Mouse (Mus musculus): ENCODE data around the gene Psmd3. TPM values are rescaled to one million over a fixed set of nuclear protein-coding genes. Genes with fewer than 3 reads are reported as not detected.
"Not testable (repeated sequence)": the region's sequence is repeated elsewhere in the genome, so short reads cannot be mapped to it uniquely, and the experiment has no call there.

Gene Psmd3
- polyA plus RNA-seq, 1 experiment = 186 TPM

DNA sequence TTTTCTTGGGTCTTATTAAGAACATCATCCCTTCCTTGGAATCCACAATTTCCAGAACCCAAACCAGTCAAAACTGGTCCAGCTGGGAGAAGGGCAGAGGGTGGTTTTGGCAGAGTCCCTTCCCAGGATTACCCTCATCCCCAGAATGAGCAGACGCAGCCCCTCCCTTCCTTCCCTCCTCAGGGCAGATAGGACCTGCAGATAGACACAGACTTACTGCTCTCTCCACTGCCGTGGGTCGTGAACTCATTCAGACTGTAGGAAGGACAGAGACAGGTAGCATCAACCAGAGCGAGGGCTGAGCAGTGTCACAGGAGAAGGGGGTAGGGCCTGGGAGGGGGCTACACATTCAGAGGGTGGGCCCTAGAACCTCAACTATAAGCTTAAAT is 28.7 kb downstream of the Psmd3 start:
- no peak for DNase-seq (ENCODE audit: low read depth, low spot score)
- WGBS = 70% methylated on average over 4 of the region's 4 CpGs

DNA sequence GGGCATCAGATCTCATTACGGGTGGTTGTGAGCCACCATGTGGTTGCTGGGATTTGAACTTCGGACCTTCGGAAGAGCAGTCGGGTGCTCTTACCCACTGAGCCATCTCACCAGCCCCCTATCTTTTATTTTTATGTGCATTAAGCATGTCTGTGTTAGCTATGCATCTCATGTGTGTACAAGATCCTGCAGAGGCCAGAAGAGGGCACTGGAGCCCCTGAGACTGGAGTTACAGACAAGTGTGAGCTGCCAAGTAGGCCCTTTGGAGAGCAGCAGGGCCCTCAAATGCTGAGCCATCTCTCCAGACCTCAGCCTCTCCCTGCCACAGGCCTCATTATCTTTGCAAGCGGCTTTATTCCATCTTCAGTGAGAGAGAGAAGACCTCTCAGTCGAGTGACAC is 29.7 kb downstream of the Psmd3 start:
- not testable (repeated sequence) for DNase-seq (ENCODE audit: low read depth, low spot score)

DNA sequence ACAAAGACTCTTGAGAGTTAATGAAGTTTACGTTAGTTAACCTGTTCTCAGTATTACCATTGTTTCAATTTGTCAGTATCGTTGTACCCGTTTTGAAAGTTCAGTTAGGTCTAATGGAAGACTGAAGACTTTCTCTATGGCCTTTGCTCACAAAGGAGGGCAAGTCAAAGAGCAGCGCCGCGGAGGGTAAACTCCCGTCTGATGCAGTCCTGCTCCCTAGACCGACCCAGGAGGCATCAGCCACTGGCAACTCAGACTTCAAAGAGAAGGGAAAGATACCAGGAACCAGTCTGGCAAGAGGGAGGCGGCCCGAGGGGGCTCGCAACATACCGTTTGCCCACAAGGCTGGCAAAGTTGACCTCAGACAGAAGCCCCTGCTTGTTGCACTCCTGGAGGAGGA is 31.3 kb downstream of the Psmd3 start:
- WGBS = 80% methylated on average over 12 of the region's 12 CpGs
- no peak for DNase-seq (ENCODE audit: low read depth, low spot score)

More for the DNA sequence above, 29.7 kb downstream of the Psmd3 start:
- WGBS = 80% methylated on average over 6 of the region's 6 CpGs

DNA sequence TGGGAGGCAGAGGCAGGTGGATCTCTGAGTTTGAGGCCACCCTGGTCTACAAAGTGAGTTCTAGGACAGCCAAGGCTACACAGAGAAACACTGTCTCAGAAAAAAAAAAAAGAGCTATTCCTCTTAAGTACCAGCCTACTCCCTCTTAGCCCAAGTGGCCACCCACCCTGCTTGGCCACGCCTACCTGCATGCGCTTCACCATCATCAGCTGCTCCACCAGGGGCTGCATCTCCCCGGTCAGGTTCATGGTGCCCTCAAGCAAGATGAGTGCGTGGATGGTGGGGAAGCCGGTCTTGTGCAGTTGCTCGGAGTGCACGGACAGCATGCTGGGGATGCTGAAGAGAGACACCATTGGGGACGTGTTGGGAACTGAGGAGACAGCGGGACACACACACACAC is 33.6 kb downstream of the Psmd3 start:
- WGBS = 94% methylated on average over 9 of the region's 9 CpGs

DNA sequence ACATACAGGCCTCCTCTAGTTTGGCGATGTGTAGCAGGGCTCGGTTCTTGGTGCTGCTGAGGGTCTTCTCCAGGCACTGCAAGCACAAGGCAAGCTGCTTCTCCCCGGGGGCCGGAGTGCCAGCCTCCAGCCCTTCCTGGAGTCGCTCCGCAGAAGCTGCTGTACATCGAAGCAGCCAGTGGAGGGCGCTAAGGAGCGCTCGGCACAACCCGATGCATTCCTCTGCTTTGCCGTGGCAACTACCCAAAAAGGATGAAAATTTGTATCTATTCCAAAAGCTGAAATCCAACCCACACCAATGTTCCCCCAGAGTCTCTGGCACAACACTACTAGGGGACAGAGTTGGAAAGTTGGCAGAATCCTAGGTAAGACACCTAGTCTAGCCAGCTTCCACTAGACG is 35.5 kb downstream of the Psmd3 start:
- WGBS = 18% methylated on average over 13 of the region's 13 CpGs
- no peak for DNase-seq (ENCODE audit: low read depth, low spot score)

More for the DNA sequence above, 33.6 kb downstream of the Psmd3 start:
- DNase-seq (ENCODE audit: low read depth, low spot score) = no peak

DNA sequence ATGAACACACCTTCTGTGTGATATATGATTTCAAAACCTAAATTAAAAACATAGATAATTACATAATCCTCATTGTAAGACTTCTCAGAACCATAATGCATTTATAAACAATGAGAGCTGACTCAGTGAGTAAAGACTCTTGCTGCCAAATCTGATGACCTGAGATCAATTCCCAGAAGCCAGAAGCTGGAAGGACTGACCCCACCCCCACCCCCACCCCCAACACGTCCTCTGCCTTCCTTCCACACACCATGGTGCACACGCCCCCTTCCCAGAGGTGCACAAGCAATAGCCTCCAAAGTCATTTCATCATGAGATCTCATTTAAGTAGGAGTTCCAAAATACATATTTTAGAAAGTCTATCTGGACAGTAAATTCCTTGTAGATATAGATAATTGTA is 38.4 kb downstream of the Psmd3 start:
- DNase-seq (ENCODE audit: low read depth, low spot score) = no peak
- WGBS = 83% methylated on average over 2 of the region's 2 CpGs

DNA sequence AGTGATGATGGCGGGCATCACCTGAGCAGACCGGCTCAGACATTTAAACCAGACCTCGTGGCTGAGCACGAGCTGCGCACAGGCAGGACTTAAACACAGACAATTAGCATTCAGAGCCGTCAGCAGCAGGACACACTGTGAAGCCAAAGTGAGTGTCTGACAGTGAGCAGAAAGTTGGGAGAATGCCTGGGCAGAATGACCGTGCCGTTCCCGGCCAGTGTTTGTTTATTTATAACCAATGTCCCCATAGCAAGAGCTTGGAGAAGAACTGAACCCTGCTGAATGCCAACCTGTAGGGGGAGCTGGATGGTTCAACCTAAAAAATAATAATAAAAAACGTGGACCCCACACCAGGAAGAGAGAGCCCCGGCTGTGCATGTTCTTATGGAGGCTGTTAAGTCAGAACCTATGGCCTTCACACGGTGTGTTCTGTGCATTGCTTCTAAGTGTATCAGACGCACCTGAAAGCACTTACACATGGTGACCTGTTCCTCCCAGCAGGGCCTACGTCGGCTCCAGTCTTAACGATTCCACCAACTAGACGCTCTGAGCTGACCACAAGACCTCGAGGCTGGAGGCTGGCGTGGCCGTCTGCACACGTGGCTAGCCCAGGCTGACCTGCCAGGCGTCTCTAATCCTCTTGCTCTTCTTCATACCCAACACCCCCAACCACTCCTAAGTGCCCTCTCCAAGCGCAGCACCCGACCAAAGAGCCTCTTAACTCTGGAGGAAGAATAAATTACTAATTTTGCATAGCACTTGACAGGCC is 39.3 kb downstream of the Psmd3 start:
- 53% methylated on average over 24 of the region's 24 CpGs for WGBS
- no peak for DNase-seq (ENCODE audit: low read depth, low spot score)

DNA sequence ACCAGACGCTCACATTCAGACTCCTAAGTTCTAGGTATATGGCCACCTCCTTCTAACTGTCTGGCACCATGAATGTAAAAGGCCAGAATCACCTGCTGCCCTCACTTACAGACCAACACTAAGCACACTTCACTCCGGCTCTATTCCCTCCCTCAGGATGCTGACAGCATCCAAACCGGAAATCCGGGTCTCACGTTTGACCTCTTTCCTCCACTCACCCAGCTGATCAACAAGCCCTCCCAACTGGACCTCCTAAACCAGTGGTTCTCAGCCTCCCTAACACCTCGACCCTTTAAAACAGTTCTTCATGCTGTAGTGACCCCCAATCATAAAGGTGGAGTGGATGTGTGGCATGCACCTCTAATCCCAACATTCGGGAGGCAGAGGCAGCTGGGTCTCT is 40.7 kb downstream of the Psmd3 start:
- no peak for DNase-seq (ENCODE audit: low read depth, low spot score)
- whole genome bisulfite sequencing = 75% methylated on average over 7 of the region's 7 CpGs

DNA sequence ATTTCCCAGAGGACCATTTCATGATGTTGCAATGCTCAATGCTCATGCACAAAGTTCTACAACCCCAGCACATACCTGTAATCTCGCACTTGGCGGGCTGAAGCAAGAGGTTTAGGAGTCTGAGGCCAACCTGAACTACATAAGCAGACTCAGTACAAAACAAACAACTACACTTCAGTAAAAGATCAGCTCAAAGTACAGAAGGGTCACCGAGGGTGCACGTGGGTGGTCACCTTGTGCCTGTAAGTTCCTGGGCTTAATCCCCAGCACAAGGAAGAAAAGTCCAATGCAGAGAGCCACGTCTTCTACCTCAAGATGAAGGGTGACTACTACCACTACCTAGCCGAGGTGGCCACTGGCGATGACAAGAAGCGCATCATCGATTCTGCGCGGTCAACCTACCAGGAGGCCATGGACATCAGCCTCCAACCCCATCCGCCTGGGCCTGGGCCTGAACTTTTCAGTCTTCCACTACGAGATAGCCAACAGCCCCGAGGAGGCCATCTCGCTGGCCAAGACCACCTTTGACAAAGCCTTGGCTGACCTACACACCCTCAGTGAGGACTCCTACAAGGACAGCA is 43.7 kb downstream of the Psmd3 start:
- WGBS = 92% methylated on average over 15 of the region's 15 CpGs
- DNase-seq (ENCODE audit: low read depth, low spot score) = no peak

DNA sequence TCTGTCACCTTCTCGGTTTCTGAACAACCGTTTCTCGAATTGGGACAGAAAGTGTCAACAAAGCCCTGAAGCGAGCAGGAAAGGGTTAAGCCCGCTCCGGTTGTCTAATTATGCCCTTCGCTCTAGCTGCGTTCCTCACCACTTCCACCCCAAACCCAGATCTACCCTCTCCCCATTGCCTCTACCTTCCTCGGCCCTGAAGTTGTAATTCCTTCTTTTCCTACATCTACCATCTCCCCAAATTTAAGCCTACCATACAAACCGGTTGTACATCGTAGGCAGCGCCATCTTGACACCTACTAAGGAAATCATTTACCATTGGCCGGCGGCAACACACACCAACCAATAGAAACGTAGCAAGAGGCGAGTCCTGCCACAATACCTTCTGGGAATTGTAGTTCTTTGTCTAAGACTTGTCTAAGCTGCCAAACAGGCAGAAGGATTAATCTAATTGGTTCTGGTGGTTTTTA is 46.8 kb downstream of the Psmd3 start, which contains the start of gene Med24:
TSS of gene Med24 (minus strand) at position 317 of the 470 bp plus-strand sequence.
- WGBS = under 1% methylated on average over 16 of the region's 16 CpGs

DNA sequence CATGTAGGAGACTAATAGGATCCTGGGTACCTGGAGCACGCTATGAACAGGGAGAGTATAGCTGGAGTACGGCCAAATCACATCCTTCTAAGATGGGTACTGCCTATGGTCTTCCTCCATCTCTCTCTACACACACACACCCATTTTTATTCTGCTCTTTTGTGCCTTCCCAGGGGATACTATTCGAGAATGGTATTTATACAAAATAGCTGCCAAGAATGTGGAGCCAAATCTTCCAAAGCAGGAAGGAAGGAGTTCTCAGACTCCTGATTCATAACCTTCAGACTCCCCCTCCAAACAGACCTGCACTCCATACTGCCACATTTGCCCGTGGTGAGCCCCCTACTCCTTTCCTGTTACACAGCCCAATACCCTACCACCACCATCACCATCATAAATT is 48.4 kb downstream of the Psmd3 start:
- WGBS = 58% methylated on average over 4 of the region's 4 CpGs

More for the DNA sequence above, 46.8 kb downstream of the Psmd3 start, which contains the start of gene Med24:
- no peak for DNase-seq (ENCODE audit: low read depth, low spot score)

DNA sequence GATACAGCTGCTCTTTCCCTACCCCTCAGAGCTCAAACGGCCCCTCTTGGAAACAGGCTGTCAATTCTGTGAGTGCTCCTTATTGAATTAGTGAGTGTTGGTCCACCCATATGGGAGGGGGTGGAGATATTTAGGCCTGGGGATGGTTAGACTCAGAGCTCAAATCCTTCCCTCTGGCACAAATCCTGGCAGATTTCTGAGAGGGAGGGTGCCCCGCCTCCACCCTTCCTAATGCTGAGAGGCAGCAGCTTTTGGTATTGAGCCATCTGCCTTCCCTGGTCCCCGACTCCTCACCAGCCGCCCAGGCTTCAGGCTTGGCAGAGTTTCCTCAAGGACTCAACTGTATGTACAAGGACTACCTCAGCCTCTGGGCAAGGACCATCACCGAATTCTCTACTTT is 48.8 kb downstream of the Psmd3 start:
- 37% methylated on average over 5 of the region's 5 CpGs for WGBS
- no peak for DNase-seq (ENCODE audit: low read depth, low spot score)

More for the DNA sequence above, 48.4 kb downstream of the Psmd3 start:
- DNase-seq (ENCODE audit: low read depth, low spot score) = no peak

DNA sequence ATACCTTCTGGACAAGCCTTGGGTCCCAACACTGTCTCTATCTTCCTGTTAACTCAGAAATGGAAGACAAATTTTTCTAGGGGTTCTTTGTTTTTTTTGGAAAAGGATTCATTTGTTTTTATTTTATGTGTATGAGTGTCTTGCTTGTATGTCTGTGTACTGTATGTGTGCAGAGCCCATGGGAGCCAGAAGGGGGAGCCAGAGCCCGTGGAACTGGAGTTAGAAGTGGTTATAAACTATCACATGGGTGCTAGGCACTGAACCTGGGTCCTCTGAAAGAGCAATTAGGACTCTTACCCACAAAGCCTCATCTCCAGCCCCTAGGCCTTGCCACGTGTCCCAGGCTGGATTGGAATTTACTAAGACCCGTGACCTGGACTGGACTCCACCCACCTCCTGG is 51.7 kb downstream of the Psmd3 start:
- WGBS = 76% methylated on average over 3 of the region's 3 CpGs
- no peak for DNase-seq (ENCODE audit: low read depth, low spot score)

DNA sequence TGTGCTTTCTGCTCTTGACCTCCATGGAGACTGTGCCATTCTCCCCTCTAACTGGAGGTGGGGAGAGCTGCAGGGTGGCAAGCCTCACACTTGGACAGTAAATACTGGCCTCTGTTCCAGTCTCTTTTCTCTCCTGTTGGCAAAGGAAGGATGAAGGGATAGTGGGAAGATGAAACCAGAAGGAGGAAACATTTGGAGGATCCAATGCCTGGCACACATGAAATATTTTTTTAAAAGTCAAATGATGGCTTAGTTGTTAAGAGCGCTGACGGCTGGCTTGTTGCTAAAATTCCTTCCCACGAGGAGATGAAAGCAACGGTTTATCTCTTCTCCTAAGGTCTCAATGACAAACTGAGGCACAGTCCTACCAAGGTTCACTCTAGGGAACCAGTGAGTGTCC is 52.8 kb downstream of the Psmd3 start:
- WGBS = 93% methylated on average over 4 of the region's 4 CpGs
- DNase-seq (ENCODE audit: low read depth, low spot score) = no peak

DNA sequence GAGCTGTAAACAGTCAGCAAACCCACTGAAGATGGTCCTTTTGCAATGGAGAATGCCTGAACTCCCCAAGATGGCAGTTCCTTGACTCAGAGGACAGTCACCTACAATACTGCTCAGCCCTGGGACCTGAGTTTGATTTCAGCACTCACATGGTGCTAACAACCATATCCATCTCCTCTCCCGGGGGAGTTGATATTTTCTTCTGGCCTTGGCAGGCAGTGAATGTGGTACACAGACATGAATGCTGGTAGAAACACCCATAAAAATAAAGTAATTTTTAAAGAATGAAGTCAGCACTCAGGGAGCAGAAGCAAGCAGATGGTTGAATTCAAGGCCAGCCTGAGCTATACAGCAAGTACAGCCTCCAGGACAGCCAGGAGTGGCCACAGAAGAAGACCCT is 53.8 kb downstream of the Psmd3 start:
- DNase-seq (ENCODE audit: low read depth, low spot score) = no peak
- WGBS = 78% methylated on average over 1 of the region's 1 CpGs

DNA sequence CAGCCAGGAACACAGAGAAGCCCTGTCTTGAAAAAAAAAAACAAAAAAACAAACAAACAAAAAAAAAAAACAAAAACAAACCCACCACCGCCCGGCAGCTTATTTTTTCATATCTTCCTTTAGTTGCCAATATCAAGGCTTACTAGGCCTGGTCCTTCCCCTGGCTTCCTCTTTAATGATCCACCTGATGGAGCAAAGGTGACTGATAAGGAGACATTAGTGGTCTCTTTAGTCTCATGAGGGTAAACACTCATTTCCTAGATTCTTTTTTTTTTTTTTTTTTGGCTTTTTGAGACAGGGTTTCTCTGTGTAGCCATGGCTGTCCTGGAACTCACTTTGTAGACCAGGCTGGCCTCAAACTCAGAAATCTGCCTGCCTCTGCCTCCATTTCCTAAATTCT is 54.9 kb downstream of the Psmd3 start:
- WGBS = 60% methylated on average over 2 of the region's 2 CpGs

DNA sequence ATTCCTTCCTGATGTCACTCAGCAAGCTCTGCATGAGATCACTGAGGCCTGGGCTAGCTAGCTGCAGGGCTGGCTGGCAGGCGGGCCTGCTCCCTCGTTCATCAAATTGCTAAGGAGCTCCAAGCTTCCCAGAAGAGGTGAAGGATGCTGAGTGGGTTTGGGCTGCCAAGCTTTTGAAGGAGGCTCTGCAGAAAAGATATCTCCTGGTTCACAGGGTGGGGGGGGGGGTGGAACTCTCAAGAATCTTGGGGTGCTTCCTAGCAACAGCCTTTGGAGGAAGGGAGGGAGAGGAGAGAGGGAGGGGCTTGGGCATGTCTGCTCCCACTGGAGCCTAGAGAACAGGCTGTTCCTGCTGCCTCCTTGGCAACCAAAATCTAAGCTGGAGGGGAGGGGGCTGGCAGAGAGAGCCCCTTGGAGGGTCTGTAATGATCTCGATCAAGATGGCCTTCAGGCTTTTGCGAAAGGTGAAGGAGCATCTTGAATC is 56.1 kb downstream of the Psmd3 start:
- DNase-seq (ENCODE audit: low read depth, low spot score) = no peak
- 80% methylated on average over 4 of the region's 4 CpGs for WGBS

More for the DNA sequence above, 54.9 kb downstream of the Psmd3 start:
- not testable (repeated sequence) for DNase-seq (ENCODE audit: low read depth, low spot score)

DNA sequence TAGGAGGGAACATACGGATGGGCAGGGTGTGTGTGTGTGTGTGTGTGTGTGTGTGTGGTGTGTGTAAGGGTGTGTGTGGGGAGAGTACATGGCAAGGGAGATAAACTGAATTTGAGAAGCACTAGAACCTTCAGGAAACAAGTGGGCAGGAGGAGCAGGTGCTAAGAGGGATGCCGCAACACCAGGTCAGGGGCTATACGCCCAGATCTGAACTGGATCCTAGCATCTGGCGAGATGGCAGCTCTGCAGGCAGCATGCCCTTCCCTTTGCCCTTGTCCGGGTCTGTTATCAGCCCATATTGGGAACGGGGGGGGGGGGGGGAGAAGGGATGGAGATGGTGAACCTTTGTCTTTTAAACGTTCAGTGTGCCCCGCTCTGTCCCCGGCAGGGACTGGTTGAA is 56.6 kb downstream of the Psmd3 start:
- no peak for DNase-seq (ENCODE audit: low read depth, low spot score)
- 82% methylated on average over 9 of the region's 9 CpGs for WGBS

DNA sequence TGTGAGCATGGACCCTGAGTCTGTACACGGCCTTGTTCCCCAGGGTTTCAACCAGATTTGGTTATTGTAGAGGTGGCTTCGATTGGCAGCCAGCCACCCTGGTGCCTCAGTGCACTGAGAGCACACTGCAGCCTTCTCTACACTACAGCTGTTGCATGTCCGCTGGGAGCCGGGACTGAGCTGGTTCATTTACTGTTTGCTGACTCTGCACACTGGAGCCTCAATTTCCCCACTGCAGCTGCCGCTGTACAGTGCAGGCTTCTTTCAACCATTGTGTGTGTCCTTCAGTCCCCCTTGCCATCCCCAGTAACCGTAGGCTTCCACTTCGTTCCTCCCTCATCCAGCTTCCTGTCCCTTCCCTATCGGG is 57.7 kb downstream of the Psmd3 start:
- 12% methylated on average over 8 of the region's 8 CpGs for WGBS
- no peak for DNase-seq (ENCODE audit: low read depth, low spot score)

DNA sequence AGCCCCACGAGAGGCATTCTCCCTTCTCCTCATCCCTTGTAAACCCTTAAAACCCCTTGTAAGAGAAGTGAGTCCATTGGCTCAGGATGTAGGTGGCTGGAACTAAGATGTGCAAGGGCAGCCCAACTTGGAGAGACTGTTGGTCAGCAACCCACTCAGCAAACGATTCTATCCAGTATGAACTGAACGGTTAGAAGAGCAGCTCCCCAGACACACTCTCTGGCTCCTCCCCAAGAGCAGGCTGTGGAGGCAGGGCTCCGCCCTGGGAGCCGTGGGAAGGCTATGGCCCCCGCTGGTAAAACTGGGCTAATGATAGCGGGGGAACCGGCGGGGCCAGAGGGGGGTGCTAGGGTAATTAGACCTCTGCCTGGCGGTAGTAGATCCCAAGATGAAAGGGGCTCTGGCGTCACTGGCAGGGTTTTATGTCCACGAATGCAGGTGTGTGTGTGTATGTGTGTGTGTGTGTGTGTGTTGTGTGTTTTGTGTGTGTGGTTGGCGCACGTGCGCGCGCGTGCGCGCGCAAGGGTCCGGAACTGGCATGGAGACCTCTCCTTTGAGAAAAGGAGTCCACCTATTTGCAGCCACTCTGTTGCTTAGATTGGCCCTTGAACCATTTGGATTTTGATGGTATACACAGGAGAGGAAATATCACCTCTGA is 58.2 kb downstream of the Psmd3 start, which contains the start of gene Thra:
TSS of gene Thra (plus strand) at position 246 of the 658 bp plus-strand sequence.
- WGBS = under 1% methylated on average over 22 of the region's 22 CpGs
- DNase-seq (ENCODE audit: low read depth, low spot score) = no peak
